Mouse (Mus musculus): ENCODE results near the gene Idh3a. TPM values are rescaled to one million over a fixed set of nuclear protein-coding genes. Genes with fewer than 3 reads are reported as not detected.

The Idh3a gene
- total and polyA plus RNA-seq, 3 experiments = 21.7 to 79.5 (median 71.5) TPM

DNA sequence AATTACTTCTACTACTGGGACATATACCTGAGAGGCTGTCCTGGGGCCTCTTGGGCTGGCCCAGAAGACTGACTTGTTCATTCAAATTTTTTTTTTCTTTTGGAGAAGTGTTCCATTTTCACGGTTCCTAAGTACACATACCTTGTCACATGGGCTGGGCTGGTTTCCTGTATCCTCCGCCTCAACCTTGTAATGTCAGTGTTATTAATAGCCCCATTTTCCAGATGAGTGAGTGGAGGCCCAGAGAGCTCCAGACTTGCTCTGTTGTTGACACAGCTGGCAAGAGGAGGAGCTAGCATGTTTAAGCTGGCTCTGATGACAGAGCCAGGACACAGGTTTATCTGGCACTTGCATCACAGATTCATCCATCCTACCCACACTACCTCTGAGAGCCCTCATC, 61.3 kb downstream of the Idh3a start:
- DNase-seq (ENCODE audit: low spot score) = no peak
- TF ChIP-seq GATA1 (IDR thresholded peaks at IDR 0.05; ENCODE audit: borderline replicate concordance, low read length) (no peak), GATA2 (IDR thresholded peaks at IDR 0.05; ENCODE audit: borderline replicate concordance, low read depth, low read length) (no peak), CTCF (IDR thresholded peaks at IDR 0.05; ENCODE audit: low read depth, low read length) (no peak), POLR2AphosphoS5 (IDR thresholded peaks at IDR 0.05; ENCODE audit: insufficient replicate concordance, low read depth, low read length) (no peak), TAL1 (conservative IDR thresholded peaks at IDR 0.05; ENCODE audit: low read depth, low read length) (no peak)

DNA sequence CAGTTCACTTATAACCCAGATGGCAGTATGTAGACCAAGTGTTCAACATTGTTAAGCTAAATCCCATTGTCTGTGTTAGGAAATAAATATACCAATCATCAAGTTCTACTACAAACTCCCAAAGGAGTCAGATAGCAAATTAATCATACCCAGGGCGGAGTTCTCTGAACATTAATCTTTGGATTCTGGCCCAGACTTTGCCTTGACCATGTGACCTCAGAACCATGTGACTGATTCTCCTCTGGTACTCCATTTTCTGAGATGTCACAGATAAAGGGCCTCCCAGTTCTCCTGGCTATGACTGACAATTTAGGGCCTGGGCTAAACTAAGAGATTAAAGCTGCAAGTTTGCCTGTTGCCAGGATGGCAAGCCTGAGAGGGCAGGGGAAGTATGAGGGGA, 63.2 kb downstream of the Idh3a start:
- no peaks in the 10 kb centered on the region for H3K9me3 ChIP-seq (replicated peaks)
- H3K27me3 ChIP-seq (ENCODE audit: insufficient read depth, low read length) = peaks cover 18% of the 10 kb centered on the region
- no peaks in the 10 kb centered on the region for H3K4me1 ChIP-seq (ENCODE audit: insufficient read depth, low read depth, low read length)
- ATAC-seq (ENCODE audit: extremely low read depth, insufficient number of reproducible peaks, low FRiP score, poor library complexity, severe bottlenecking) = no peak
- no peak for DNase-seq (ENCODE audit: low spot score)
- TF ChIP-seq TAL1 (conservative IDR thresholded peaks at IDR 0.05; ENCODE audit: low read depth, low read length) (no peak), GATA1 (IDR thresholded peaks at IDR 0.05; ENCODE audit: borderline replicate concordance, low read length) (no peak), CTCF (IDR thresholded peaks at IDR 0.05; ENCODE audit: low read depth, low read length) (no peak), POLR2AphosphoS5 (IDR thresholded peaks at IDR 0.05; ENCODE audit: insufficient replicate concordance, low read depth, low read length) (no peak)
- H3K4me3 ChIP-seq (ENCODE audit: low read depth, low read length) = no peak overlapping the region
- H3K36me3 ChIP-seq (replicated peaks) = no peaks in the 10 kb centered on the region

More for the DNA sequence above, 61.3 kb downstream of the Idh3a start:
- no peak for ATAC-seq (ENCODE audit: extremely low read depth, insufficient number of reproducible peaks, low FRiP score, poor library complexity, severe bottlenecking)
- peaks cover 18% of the 10 kb centered on the region for H3K27me3 ChIP-seq (ENCODE audit: insufficient read depth, low read length)
- H3K4me3 ChIP-seq (ENCODE audit: low read depth, low read length) = no peak overlapping the region
- H3K9me3 ChIP-seq (replicated peaks) = no peaks in the 10 kb centered on the region
- no peaks in the 10 kb centered on the region; the same call in 1 of the 2 replicates for H3K4me1 ChIP-seq (ENCODE audit: insufficient read depth, low read depth, low read length)
- no peaks in the 10 kb centered on the region for H3K36me3 ChIP-seq (replicated peaks)

DNA sequence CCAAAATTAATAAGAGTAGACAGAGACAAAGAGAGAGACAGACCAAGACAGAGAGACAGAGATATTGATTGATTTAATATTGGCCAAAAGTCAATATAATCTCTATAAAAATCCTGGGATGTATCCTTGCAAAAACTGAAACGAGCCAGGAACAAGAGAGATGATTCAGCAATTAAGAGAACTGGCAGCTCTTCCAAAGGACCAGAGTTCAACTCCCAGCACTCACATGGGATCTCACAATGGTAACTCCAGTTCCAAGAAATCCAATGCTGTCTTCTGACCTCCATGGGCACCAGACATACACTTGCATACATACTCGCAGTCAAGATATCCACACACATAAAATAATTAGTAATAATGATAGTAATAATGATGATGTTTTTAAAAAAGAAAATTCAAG, 66.6 kb downstream of the Idh3a start:
- H3K36me3 ChIP-seq (replicated peaks) = no peaks in the 10 kb centered on the region
- no peak for ATAC-seq (ENCODE audit: extremely low read depth, insufficient number of reproducible peaks, low FRiP score, poor library complexity, severe bottlenecking)

More for the DNA sequence above, 66.6 kb downstream of the Idh3a start:
- H3K27me3 ChIP-seq (ENCODE audit: insufficient read depth, low read length) = peaks cover 4% of the 10 kb centered on the region; the same call in 1 of the 2 replicates
- TF ChIP-seq POLR2AphosphoS5 (IDR thresholded peaks at IDR 0.05; ENCODE audit: insufficient replicate concordance, low read depth, low read length) = no peak
- no peak for TF ChIP-seq TAL1 (conservative IDR thresholded peaks at IDR 0.05; ENCODE audit: low read depth, low read length)
- TF ChIP-seq GATA2 (IDR thresholded peaks at IDR 0.05; ENCODE audit: borderline replicate concordance, low read depth, low read length) = no peak
- no peak for TF ChIP-seq GATA1 (IDR thresholded peaks at IDR 0.05; ENCODE audit: borderline replicate concordance, low read length)
- no peak for TF ChIP-seq CTCF (IDR thresholded peaks at IDR 0.05; ENCODE audit: low read depth, low read length)
- H3K9me3 ChIP-seq (replicated peaks) = no peaks in the 10 kb centered on the region
- H3K4me1 ChIP-seq (ENCODE audit: insufficient read depth, low read depth, low read length) = no peaks in the 10 kb centered on the region
- no peak overlapping the region for H3K4me3 ChIP-seq (ENCODE audit: low read depth, low read length)
- no peak for DNase-seq (ENCODE audit: low spot score)

Other genes starting within 250 kb of the Idh3a start
- gene Dmxl2, start 84.7 kb upstream of the Idh3a start, total RNA-seq (2014; fragmentation: Nextera tagmentation) = not detected in 2 replicates
- 0.11 and 0.23 TPM in 2 replicates for gene Dmxl2, start 84.7 kb upstream of the Idh3a start, total RNA-seq (2017)
- gene Dmxl2, start 84.7 kb upstream of the Idh3a start, polyA plus RNA-seq (2012) = not detected in 2 replicates
- gene Sh2d7, start 47.4 kb upstream of the Idh3a start, total RNA-seq (2014; fragmentation: Nextera tagmentation) = not detected in 2 replicates
- 0.05 and 0.06 TPM in 2 replicates for gene Sh2d7, start 47.4 kb upstream of the Idh3a start, total RNA-seq (2017)
- gene Sh2d7, start 47.4 kb upstream of the Idh3a start, polyA plus RNA-seq (2012) = not detected in 2 replicates
- not detected in 2 replicates for gene Cib2, start 26.1 kb upstream of the Idh3a start, total RNA-seq (2014; fragmentation: Nextera tagmentation)
- 0.17 TPM in 1 of 2 replicates, not detected in the other for gene Cib2, start 26.1 kb upstream of the Idh3a start, total RNA-seq (2017)
- 0.04 and 0.08 TPM in 2 replicates for gene Cib2, start 26.1 kb upstream of the Idh3a start, polyA plus RNA-seq (2012)
- 0.34 TPM in 1 of 2 replicates, not detected in the other for gene Acsbg1, start 75.5 kb downstream of the Idh3a start, total RNA-seq (2014; fragmentation: Nextera tagmentation)
- 0.12 and 0.38 TPM in 2 replicates for gene Acsbg1, start 75.5 kb downstream of the Idh3a start, total RNA-seq (2017)
- gene Acsbg1, start 75.5 kb downstream of the Idh3a start, polyA plus RNA-seq (2012) = 0.02 and 0.03 TPM in 2 replicates
- 18.6 TPM in 1 of 2 replicates, not detected in the other for gene Dnaja4, start 112.5 kb downstream of the Idh3a start, total RNA-seq (2014; fragmentation: Nextera tagmentation)
- 0.12 and 0.16 TPM in 2 replicates for gene Dnaja4, start 112.5 kb downstream of the Idh3a start, total RNA-seq (2017)
- not detected in 2 replicates for gene Dnaja4, start 112.5 kb downstream of the Idh3a start, polyA plus RNA-seq (2012)
- 55.8 and 67.6 TPM in 2 replicates for gene Wdr61, start 148.2 kb downstream of the Idh3a start, total RNA-seq (2014; fragmentation: Nextera tagmentation)
- 109 and 124 TPM in 2 replicates for gene Wdr61, start 148.2 kb downstream of the Idh3a start, total RNA-seq (2017)
- 12.5 and 32.6 TPM in 2 replicates for gene Wdr61, start 148.2 kb downstream of the Idh3a start, polyA plus RNA-seq (2012)
- not detected in 2 replicates for gene Crabp1, start 178.4 kb downstream of the Idh3a start, total RNA-seq (2014; fragmentation: Nextera tagmentation)
- not detected in 2 replicates for gene Crabp1, start 178.4 kb downstream of the Idh3a start, total RNA-seq (2017)
- gene Crabp1, start 178.4 kb downstream of the Idh3a start, polyA plus RNA-seq (2012) = not detected in 2 replicates